Mouse (Mus musculus): Measurements from ENCODE around the gene Avpr2. TPM values are rescaled to one million over a fixed set of nuclear protein-coding genes. Genes with fewer than 3 reads are reported as not detected.
A peak's percentile ranks its signal among the peaks of the same experiment; 100 is the strongest.

Avpr2 gene
- total RNA-seq, 2 experiments from 2014 or later: not detected

DNA sequence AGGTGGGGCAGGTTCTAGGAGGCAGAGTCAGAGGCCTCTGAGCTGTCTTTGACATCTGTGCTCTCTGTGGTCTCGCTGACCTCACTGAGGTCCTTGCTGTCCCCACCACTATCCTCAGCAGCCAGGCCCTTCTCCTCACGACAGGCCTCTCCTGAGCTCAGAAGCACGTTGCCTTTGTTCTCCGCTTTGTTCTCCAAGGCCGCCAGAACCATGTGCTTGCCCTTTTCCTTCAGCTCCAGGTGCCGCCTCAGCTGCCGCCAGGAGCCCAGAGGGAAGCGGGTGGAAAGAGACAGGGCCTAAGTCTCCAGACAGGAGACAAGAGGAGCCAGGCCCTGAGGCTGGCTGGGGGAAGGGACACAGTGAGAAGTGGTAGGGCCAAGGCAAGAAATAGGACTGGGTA, 25.0 kb downstream of the Avpr2 start:
- no peak for DNase-seq

DNA sequence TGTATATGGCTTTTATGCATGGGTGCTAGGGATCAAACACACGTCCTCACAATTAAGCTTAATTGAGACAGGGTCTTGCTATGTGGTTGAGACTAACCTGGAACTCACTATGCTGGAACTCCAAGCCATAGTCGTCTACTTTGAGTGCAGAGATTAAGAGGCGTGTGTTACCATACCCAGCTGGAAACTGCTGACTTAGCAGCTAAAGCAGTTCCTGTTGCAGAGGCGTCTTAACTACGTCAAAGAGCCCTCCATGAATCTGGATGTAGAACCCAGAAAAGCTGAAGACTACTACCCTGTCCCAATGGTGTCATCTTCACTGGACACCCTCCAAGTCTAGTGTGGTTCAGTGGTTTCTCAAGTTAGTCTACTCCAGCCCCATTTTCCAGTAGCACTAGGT, 26.7 kb downstream of the Avpr2 start:
- DNase-seq: no peak

DNA sequence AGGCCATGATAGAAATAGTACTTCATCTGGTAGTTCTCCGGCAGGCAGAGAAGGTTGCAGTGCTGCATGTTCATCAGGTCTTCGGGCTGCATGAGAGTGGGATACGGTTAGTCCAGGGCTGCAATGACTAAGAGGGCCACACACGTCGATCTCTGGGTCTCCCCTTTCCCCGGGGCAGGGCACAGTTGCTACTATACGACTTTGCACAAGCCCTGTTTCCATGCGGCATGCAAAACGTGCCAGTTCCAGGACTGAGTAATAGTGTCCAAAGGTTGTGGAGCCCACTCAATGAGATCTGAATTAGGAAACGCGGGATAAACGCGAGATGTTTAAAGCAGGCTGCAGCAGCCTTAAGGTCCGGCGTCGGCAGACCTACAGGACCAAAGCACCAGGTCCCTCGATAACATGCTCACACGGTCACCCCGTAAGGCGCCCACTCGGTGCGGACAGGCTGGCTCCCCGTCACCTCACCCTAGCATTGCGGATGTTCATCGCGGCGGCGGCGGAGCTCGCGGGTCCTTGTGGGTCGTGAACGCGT, 29.5 kb downstream of the Avpr2 start:
- DNase-seq: no peak

DNA sequence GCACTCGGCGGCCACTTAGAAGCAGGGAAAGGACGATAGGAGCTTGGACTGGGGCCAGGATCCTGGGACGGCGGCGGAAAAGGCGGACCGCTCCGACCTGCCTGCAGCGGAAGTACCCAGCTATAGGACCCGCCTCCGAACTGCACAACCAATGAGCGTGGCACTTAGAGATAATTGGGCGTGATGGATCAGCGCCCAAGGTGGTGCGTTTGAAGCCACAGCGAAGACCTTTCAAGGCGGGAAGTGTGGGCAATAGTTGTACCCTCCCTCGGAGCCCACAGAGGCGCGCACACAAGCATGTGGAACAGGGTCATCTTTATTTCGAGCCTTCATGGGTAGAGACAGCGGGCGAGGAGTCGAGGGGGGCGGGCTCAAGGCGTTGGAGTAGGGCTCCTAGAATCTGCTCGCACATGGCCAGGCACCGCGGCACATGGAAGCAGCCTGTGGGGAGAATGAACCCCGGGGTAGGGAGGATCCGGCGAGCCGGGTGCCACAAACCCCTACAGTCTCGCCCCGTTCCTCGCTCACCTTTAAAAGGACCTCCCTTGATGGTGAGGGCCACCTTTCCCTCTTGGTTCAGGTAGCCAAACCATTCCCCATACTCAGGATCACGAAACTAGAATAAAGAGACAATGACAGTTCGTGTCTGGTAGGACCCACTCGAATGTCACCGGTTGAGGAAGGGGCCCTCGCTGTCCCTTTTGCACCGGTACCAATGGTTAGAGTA, 30.1 kb downstream of the Avpr2 start, which contains the start of the genes Arhgap4 and Naa10:
Arhgap4 (minus strand) TSS at position 48 of the 727 bp plus-strand sequence.
Naa10 (minus strand) TSS at position 122 of the 727 bp plus-strand sequence.
- peak; percentile 86 for DNase-seq

DNA sequence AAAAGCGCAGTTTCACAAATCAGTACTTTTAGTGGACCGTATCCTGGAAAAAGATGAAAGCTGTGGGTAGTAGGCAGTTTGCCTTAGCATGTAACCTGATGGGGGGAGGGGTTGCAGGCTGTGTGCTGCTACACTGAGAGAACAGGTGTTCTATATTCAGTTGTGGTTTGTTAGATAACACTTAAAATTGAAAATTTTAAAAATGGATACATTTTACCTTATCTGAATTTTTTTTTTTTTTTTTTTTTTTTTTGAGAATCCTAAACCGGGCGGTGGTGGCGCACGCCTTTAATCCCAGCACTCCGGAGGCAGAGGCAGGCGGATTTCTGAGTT, 30.6 kb downstream of the Avpr2 start:
- no peak for DNase-seq

DNA sequence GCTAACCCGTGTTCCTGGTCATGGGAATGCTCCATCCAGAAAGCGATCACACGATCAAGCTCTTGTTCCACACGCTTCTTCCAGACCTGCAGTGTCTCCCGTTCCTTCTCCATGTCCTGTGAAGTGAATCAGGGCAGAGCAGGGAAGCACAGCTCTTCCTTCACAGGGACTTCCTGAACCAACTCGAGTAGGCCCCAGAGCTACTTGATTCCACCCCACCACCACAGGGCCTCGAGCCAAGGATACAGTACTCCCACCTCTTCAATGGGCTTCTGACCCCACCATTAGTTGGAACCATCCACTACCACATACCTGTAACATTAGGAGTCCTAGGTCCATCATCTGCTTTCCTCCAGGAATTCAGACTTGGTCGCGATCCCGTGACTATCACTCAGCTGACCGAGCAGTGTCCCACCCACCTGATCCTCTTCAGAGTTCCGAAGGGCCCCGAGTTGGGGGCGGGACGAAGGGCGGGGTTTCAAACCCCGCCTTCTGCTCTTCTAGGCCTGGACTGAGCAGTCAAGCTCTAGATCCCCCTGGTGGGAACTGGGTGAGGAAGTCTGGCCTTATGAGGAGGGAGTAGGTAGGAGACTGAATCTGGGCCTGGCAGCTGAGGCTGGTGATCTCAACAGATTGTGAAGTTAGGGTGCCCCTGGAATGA, 38.6 kb downstream of the Avpr2 start, which contains the start of gene Renbp:
Renbp (minus strand) TSS at position 449 of the 661 bp plus-strand sequence.
- peak; percentile 40 for DNase-seq

DNA sequence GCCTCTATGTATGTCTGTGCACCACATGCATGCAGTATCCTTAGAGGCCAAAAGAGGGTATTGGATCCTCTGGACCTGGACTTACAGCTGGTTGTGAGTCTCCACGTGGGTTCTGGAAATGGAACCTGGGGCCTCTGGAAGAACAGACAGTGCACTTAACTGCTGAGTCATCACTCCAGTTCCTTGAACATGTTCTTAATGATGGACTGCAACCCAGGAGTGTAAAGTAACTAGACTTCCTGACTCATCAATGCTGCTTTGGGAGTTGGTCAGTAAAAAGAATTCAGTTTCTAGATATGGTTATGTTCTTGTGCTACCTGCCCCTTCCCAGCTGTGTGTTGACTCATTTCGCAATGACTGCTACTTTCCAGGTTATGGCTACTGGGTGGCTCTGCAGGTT, 40.0 kb downstream of the Avpr2 start:
- DNase-seq: no peak

DNA sequence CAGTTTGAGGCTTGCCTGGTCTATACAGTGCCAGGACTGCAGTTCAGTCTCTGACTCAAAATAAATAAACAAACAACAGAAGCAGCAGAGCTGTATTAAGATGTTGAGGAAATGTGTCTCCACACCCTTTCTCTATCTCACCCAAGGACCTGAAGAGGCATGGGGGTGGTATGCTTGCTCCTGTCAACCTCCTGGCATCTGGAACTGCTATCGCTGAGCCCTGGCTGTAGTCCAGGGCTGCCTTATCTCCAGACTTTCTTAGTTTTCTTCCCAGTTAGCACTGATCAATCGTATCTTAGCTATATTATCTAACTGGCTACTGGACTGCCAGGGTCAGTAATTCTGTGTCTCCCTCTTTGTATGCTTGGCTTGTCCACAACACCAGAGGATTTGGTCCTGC, 50.0 kb downstream of the Avpr2 start:
- no peak for DNase-seq

DNA sequence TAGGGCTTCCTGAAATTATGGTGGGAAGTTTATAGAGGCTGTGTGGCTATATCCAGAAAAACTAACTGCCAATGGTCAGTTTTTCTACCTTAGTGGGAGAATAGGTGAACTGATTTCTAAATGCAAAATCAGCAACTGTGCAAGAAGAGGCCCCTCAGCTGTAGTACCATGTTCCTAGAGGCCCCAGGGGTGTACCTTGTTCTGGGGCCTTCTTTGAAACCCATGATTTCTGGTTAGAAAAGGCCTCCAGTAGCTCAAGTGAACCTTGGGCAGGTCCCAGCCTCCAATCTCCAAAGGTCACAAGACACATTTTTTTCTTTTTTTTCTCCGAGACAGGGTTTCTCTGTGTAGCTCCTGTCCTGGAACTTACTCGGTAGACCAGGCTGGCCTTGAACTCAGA, 50.4 kb downstream of the Avpr2 start:
- no peak for DNase-seq

Other genes starting within 250 kb of the Avpr2 start
- gene Pnck, start 232.0 kb upstream of the Avpr2 start, total RNA-seq (2021): 10 to 100 TPM; 13.1 to 15.1 TPM
- gene Slc6a8, start 219.0 kb upstream of the Avpr2 start, total RNA-seq (2021): 10 to 100 TPM; 48.5 to 50.7 TPM
- gene Bcap31, start 175.9 kb upstream of the Avpr2 start, total RNA-seq (2021): 10 to 100 TPM; 75.2 to 80.4 TPM
- 10 to 100 TPM; 21.8 to 24.7 TPM for gene Abcd1, start 175.5 kb upstream of the Avpr2 start, total RNA-seq (2021)
- 1 to 10 TPM; 1.7 to 2.2 TPM for gene Plxnb3, start 135.0 kb upstream of the Avpr2 start, total RNA-seq (2021)
- 100 to 1,000 TPM in 1 of 2 experiments, 10 to 100 TPM in 1; 88.6 to 116 TPM for gene Srpk3, start 117.7 kb upstream of the Avpr2 start, total RNA-seq (2021)
- 100 to 1,000 TPM; 272 to 320 TPM for gene Idh3g, start 105.2 kb upstream of the Avpr2 start, total RNA-seq (2021)
- 100 to 1,000 TPM; 106 to 110 TPM for gene Ssr4, start 105.1 kb upstream of the Avpr2 start, total RNA-seq (2021)
- 1 to 10 TPM; 2.6 to 3.7 TPM for gene Pdzd4, start 67.1 kb upstream of the Avpr2 start, total RNA-seq (2021)
- gene L1cam, start 4.0 kb downstream of the Avpr2 start, total RNA-seq (2021): 1 to 10 TPM; 1.9 to 2.9 TPM
- gene Arhgap4, start 29.8 kb downstream of the Avpr2 start, total RNA-seq (2021): 1 to 10 TPM in 1 of 2 experiments, under 1 TPM in 1; 0.85 to 2.0 TPM
- 10 to 100 TPM; 68.7 to 73.5 TPM for gene Naa10, start 29.8 kb downstream of the Avpr2 start, total RNA-seq (2021)
- 1 to 10 TPM; 4.6 to 5.3 TPM for gene Renbp, start 38.7 kb downstream of the Avpr2 start, total RNA-seq (2021)
- gene Hcfc1, start 74.3 kb downstream of the Avpr2 start, total RNA-seq (2021): 10 to 100 TPM; 52.5 to 55.6 TPM
- 10 to 100 TPM; 44.3 to 52.2 TPM for gene Irak1, start 131.8 kb downstream of the Avpr2 start, total RNA-seq (2021)
- not detected for gene Opn1mw, start 235.4 kb downstream of the Avpr2 start, total RNA-seq (2021)
- gene Mecp2, start 243.3 kb downstream of the Avpr2 start, total RNA-seq (2021): 10 to 100 TPM; 32.5 to 38.9 TPM